Mouse (Mus musculus) brain, embryonic 14.5 days (tissue): Measurements from ENCODE around the gene Dnajc24.

ENCODE experiments used
- CTCF ChIP-seq: fragments of 200-500 bp; IDR thresholded peaks from 2 replicates; pipeline ENCODE4 v1.5.1; 2012; ENCODE audit warnings: inconsistent platforms, mild to moderate bottlenecking, moderate library complexity, borderline replicate concordance; ENCODE audit not compliant: insufficient read depth, insufficient read length; ENCODE audit errors: extremely low read depth
- POLR2A ChIP-seq: fragments of 200-500 bp; IDR thresholded peaks from 2 replicates; pipeline ENCODE4 v1.6.1; 2012; ENCODE audit warnings: mild to moderate bottlenecking, inconsistent platforms, borderline replicate concordance; ENCODE audit not compliant: poor library complexity, insufficient read depth, insufficient read length, severe bottlenecking; ENCODE audit errors: extremely low read depth

DNA sequence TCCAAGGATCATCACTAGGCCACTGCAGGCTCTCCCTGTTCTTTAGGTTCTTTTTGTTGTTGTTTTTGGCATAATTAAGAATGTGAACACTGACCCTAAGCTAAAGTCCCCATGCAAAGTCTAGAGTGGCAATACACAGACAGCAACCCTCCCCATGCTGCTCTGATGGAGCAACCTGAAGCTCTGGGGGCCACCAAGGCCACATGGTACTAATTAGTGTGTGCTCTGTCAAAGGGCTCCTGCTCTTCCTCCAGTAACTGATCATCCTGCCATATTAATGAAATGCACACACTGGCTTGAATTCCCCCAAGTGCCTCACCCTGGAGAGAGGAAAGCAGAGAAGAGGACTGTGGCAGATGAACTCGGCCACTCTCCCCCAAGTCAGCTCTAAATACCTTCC, 16.2 kb downstream of the Dnajc24 start:
- no peak for TF ChIP-seq CTCF
- TF ChIP-seq POLR2A = no peak
